Mouse (Mus musculus): ENCODE measurements at regions not wholly inside any gene's neighbourhood (a gene's known extent, or its start where the extent isn't known, plus 50 kb on each side); places are given as distances from the start of the nearest gene placed in this dataset.

GRCm38 (mm10) chr1:144085530-144086520 is 81.9 kb upstream of the Rgs2 start:
- no peak for TF ChIP-seq CTCF (IDR thresholded peaks at IDR 0.05; ENCODE audit: borderline replicate concordance, control insufficient read depth, extremely low read depth, insufficient read depth, low read length, poor library complexity)
- no peak for TF ChIP-seq POLR2A (IDR thresholded peaks at IDR 0.05; ENCODE audit: control insufficient read depth, extremely low read depth, insufficient read depth, low read length, poor library complexity)

Measured in thymus, adult 2 months (tissue).